ENCODE assay signal across 26 mouse cellular contexts in genomic region chr6:88715966-88716365, GRCm38 (mm10). TPM values are rescaled to one million over a fixed set of nuclear protein-coding genes. Genes with fewer than 3 reads are reported as not detected.
A peak's percentile ranks its signal among the peaks of the same experiment; 100 is the strongest.
DNase-seq lines count a peak whose midpoint lies in the region; ATAC-seq lines count a peak whose summit lies in the region.
"Had no signal": no experiment of that assay in that cellular context is flagged by ENCODE, and none has a peak within 500 bp of the region (broad histone marks: within the 10 kb centered on the region; RNA-seq: fewer than 3 reads in every experiment).

No protein-coding gene starts in this region.

- H3K36me3 ChIP-seq in forebrain, embryonic 12.5 days (replicated peaks), result no peaks in the 10 kb centered on the region
- no peaks in the 10 kb centered on the region for H3K36me3 ChIP-seq in forebrain, embryonic 14.5 days (ENCODE audit: control insufficient read depth, insufficient read depth, low read length)
- H3K36me3 ChIP-seq: G1E; heart, embryonic 15.5 days; liver, embryonic 15.5 days; lung, embryonic 15.5 days; midbrain, embryonic 13.5 days; stomach, embryonic 15.5 days had no signal

- peaks cover 14% of the 10 kb centered on the region for H3K27me3 ChIP-seq in forebrain, embryonic 12.5 days
- no peaks in the 10 kb centered on the region for H3K27me3 ChIP-seq in forebrain, embryonic 14.5 days (replicated peaks; ENCODE audit: control insufficient read depth, insufficient read depth, low read length)
- H3K27me3 ChIP-seq: heart, embryonic 15.5 days; lung, embryonic 15.5 days; midbrain, embryonic 13.5 days; stomach, embryonic 15.5 days had no signal

- H3K4me2 ChIP-seq in forebrain, embryonic 12.5 days, result no peak overlapping the region
- H3K4me2 ChIP-seq in forebrain, embryonic 14.5 days (ENCODE audit: low read length), result no peak overlapping the region
- H3K4me2 ChIP-seq: forebrain, embryonic 13.5 days; heart, embryonic 15.5 days; liver, embryonic 15.5 days; lung, embryonic 15.5 days; midbrain, embryonic 13.5 days; stomach, embryonic 15.5 days had no signal

- H3K4me1 ChIP-seq in forebrain, embryonic 12.5 days, result peaks cover 19% of the 10 kb centered on the region; the same call in 1 of the 2 replicates
- H3K4me1 ChIP-seq in forebrain, embryonic 14.5 days (ENCODE audit: control insufficient read depth, insufficient read depth, low read length), result peaks cover 8% of the 10 kb centered on the region; the same call in 1 of the 2 replicates
- H3K4me1 ChIP-seq: heart, embryonic 15.5 days; liver, embryonic 15.5 days; midbrain, embryonic 13.5 days had no signal

- peak overlapping the region; percentile 42 for H3K27ac ChIP-seq in forebrain, embryonic 12.5 days
- no peak overlapping the region for H3K27ac ChIP-seq in forebrain, embryonic 14.5 days (ENCODE audit: low read depth, low read length)
- H3K27ac ChIP-seq: forebrain, embryonic 13.5 days; liver, embryonic 15.5 days; lung, embryonic 15.5 days; midbrain, embryonic 13.5 days; stomach, embryonic 15.5 days had no signal

- H3K9me3 ChIP-seq in forebrain, embryonic 12.5 days, result no peaks in the 10 kb centered on the region
- no peaks in the 10 kb centered on the region for H3K9me3 ChIP-seq in forebrain, embryonic 14.5 days (replicated peaks; ENCODE audit: control insufficient read depth, low read length)
- H3K9me3 ChIP-seq: forebrain, embryonic 13.5 days; G1E; heart, embryonic 15.5 days; liver, embryonic 15.5 days; lung, embryonic 15.5 days; megakaryocyte, embryonic 14.5 days; midbrain, embryonic 13.5 days; stomach, embryonic 15.5 days had no signal

- no peak for ATAC-seq in forebrain, embryonic 12.5 days (ENCODE audit: low FRiP score)
- no peak for ATAC-seq in forebrain, embryonic 14.5 days
- ATAC-seq: midbrain, embryonic 13.5 days had no signal

- 55% methylated on average over 5 of the region's 5 CpGs for WGBS in forebrain, embryonic 12.5 days
- 37% methylated on average over 5 of the region's 5 CpGs for WGBS in forebrain, embryonic 14.5 days

- DNase-seq in forebrain, embryonic 14.5 days (ENCODE audit: low spot score), result no peak
- DNase-seq in kidney, adult 18-20 months, result peak; percentile 8
- no peak for DNase-seq in kidney, adult 11 months
- peak; percentile 13 for DNase-seq in Muller cell, postnatal 12 days (ENCODE audit: inconsistent ontology term)
- peak; percentile 49 for DNase-seq in retina, postnatal 1 day
- no peak for DNase-seq in thymus, postnatal 0 days (ENCODE audit: low spot score)
- DNase-seq: adrenal gland, adult 8-10 months; cerebellum, adult 18-20 months; cerebellum, postnatal 14 days; gastrocnemius, postnatal 14 days; heart, adult 18-20 months; heart, postnatal 4 days; layer of hippocampus, adult 9-11 months; liver; lung, postnatal 36 days; right cerebral cortex, adult 18-20 months; thymus, postnatal 36 days had no signal

- no peak overlapping the region for H3K9ac ChIP-seq in forebrain, embryonic 12.5 days
- no peak overlapping the region for H3K9ac ChIP-seq in forebrain, embryonic 14.5 days (ENCODE audit: low read length)
- H3K9ac ChIP-seq: forebrain, embryonic 13.5 days; heart, embryonic 15.5 days; liver, embryonic 15.5 days; lung, embryonic 15.5 days; midbrain, embryonic 13.5 days; stomach, embryonic 15.5 days had no signal

- no peak overlapping the region for H3K4me3 ChIP-seq in forebrain, embryonic 12.5 days (replicated peaks)
- no peak overlapping the region for H3K4me3 ChIP-seq in forebrain, embryonic 14.5 days (ENCODE audit: low read depth, low read length)
- H3K4me3 ChIP-seq: forebrain, embryonic 13.5 days; heart, embryonic 15.5 days; liver, embryonic 15.5 days; lung, embryonic 15.5 days; megakaryocyte, embryonic 14.5 days; midbrain, embryonic 13.5 days; stomach, embryonic 15.5 days had no signal

RNA-seq across cellular contexts. Expression of gene Mgll, which starts 8.2 kb away (rescaled TPM):
- polyA plus RNA-seq in forebrain, embryonic 12.5 days (2016; fragmentation: Nextera tagmentation; extraction: Ambion mirVana), result 3.5 and 5.5 TPM in 2 replicates
- 19.3 and 23.1 TPM in 2 replicates for polyA plus RNA-seq in forebrain, embryonic 14.5 days (2014; fragmentation: Nextera tagmentation; extraction: Ambion mirVana)
- 49.5 and 52.6 TPM in 2 replicates for polyA plus RNA-seq in thymus, postnatal 0 days (2015; fragmentation: Nextera tagmentation; extraction: Ambion mirVana)

Comparison
In these comparisons a context has a peak if more than half of its experiments do, and no peak if none do; other contexts are left out.
1. DNase-seq: peak in kidney, adult 18-20 months (single experiment), Muller cell, postnatal 12 days (single experiment) and retina, postnatal 1 day (single experiment); none in forebrain, embryonic 14.5 days (single experiment), kidney, adult 11 months (single experiment) and thymus, postnatal 0 days (single experiment).